Mouse (Mus musculus): ENCODE results near the gene Tmem11. TPM values are rescaled to one million over a fixed set of nuclear protein-coding genes. Genes with fewer than 3 reads are reported as not detected.
"Not testable (repeated sequence)": the region's sequence is repeated elsewhere in the genome, so short reads cannot be mapped to it uniquely, and the experiment has no call there.

Tmem11 gene
- 10 to 100 TPM; 33.6 to 47.6 (median 38.0) TPM for total RNA-seq (2022)

GRCm38 (mm10) chr11:60878675-60879294 is at the start of gene Tmem11:
Gene Tmem11 (minus strand): TSS chr11:60879272.
- peak; percentile 97 for DNase-seq

GRCm38 (mm10) chr11:60927264-60927663 is 48.2 kb upstream of the Tmem11 start:
- peak; percentile 85 for DNase-seq

GRCm38 (mm10) chr11:60924981-60925380 is 45.9 kb upstream of the Tmem11 start:
- DNase-seq = no peak

DNA sequence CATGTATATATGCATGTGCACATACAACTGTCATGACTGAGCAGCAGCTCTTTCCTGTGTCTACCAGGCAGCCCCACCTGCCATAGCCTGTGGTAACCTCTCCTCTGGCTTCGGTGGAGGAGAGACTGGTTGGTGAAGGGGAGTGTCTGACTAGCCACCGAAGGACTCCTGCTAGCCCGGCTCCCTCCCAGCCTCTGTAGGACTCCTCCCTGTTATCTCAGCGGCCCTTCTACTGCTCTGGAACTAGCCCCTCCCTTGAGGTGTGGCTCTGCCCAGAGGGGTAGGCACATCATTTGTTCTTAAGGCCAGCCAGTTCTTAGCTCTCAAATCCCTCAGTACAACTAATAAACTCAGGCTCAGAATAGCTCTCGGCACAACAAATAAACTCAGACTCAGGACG is 45.4 kb upstream of the Tmem11 start:
- DNase-seq = no peak

DNA sequence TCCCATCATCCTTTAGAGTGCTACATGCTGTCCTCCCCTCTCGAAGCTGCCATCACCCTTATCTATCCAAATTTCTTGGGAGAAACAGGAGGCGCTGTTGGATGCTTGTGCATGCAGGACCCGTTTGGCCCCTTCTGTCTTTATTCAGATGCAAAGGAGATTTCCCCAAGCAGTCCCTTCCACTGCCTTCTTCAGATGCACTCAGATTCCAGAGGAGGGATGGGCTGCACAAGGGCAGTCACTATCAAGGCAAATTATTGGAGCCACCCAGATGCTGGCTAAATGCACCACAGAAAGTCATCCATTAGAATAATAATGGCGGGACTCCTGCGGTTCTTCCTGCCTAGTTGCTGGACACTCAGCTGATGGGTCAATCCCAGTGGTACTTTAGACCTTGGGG is 43.9 kb upstream of the Tmem11 start:
- DNase-seq = no peak

- no peak for DNase-seq
Measured at GRCm38 (mm10) chr11:60922195-60922594, 43.1 kb upstream of the Tmem11 start.

DNA sequence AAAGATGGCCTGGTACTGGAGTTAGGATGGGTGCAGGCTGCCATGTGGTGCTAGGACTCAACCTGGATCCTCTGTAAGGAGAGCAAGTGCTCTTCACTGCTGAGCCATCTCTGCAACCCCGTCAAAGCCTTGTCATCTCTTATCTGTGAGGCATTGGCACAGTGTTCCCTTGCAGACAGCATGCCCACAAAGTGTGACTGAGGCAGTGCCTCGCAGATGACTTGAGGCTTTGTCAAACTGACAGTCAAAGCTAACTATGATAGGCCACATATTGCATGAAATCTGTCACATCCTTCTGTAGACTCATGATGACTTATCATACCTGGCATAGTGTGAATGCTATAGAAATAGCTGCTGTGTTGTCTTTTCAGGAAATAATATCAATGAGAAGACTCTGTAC is 40.9 kb upstream of the Tmem11 start:
- no peak for DNase-seq

- no peak for DNase-seq
Measured at GRCm38 (mm10) chr11:60915201-60915600, 36.1 kb upstream of the Tmem11 start.

DNA sequence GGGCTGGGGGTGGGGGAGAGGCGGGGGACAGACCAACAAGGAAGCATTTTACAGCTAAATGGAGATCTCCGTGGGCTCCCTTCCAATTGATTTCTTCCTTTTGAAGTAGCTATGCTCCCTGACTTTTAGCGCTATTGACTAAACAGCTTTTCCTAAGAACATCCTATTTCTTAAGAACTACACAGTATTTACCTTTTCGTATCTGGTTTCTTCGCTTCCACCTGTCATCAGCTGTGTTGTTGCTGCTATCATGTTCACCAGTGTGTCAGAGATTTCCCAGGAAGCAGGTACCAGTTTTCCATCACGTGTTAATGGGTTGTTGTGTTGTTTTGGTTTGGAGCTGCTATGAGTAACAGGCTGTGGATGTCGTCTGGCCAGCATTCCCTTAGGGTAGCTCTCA is 35.4 kb upstream of the Tmem11 start, which contains the start of gene Natd1:
Gene Natd1 (minus strand): TSS at position 260 of the 400 bp plus-strand sequence.
- no peak for DNase-seq

GRCm38 (mm10) chr11:60913301-60914196 is 34.5 kb upstream of the Tmem11 start:
- DNase-seq = peak; percentile 81

DNA sequence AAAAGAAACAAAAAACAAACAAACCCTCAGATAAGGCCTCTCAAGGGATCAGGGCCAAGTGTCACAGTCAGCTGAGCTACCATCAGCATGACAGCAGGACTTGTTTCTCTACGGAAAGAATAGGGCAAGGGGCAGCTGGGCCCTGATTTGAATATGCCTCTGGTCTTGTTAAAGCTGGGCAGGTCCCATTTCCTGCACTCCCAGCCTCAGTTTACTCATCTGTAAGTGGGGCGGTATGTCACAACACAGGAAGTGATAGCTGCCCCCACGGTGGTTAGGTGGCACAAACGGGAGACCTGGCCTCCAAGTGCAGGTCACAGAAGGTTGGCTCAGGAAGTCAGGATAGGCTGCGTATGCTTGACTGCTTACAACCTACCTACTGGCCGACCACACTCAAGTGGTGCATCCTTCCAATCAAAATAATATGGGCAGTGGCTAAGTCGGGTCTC is 33.5 kb upstream of the Tmem11 start:
- no peak for DNase-seq

- no peak for DNase-seq
Measured at GRCm38 (mm10) chr11:60909626-60910025, 30.6 kb upstream of the Tmem11 start.

DNA sequence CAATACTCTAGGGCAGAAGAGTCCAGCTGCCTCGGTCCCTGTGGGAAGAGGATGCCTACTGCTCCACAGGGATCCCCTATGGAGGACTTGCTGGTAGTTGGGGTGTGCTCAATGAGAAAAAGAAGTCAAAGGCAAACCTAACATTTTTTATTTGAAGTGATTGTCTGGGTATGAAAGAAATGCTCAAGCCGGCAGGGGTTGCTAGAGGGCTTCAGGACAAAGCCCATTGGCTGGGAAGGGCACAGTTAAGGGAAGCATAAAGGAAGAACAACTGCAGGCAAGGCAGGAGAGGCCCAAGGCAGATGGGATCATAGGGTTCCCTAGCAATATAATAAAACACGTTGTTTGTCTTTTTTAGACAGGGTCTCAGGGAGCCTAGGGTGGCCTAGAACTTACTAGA is 29.0 kb upstream of the Tmem11 start:
- DNase-seq = no peak

DNA sequence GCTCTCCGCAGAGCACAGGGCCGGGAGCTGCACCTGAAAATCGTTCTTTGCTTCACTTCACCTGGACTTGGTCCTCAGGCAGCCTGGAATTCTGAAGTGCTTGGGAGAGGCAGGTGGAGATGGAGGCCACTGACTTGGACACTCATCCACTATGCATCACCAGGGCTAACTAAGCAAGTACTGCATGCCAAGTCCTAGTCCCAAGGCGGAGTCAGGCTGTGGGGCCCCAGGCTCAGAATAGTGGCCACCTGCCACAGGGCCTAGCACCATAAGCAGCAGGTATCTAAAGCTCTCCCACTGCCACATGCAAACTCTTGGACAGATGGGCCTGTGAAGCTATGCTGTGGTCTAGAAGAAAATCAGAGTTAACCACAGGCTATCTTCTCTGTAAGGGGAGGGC is 27.4 kb upstream of the Tmem11 start:
- no peak for DNase-seq

GRCm38 (mm10) chr11:60905407-60906120 is 26.5 kb upstream of the Tmem11 start:
- DNase-seq = no peak

DNA sequence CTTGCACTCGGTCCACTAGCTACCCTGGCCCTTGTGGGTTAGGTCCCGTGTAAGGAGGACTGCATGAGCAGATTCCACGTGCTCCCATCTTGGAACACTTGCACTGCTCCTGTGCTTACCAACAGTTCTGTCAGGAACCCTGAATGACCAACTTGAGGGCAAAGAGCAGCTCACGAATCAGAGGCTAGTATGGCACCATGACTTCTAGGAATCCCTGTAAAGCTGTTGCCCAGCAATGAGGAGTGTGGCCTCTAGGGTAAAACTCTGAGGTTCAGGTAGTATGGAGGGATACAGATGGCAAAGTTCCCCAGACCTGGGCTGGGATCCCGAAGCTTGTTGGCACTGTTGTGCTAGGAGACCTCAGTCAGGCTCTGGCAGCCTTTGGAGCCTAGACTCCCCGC is 24.6 kb upstream of the Tmem11 start:
- no peak for DNase-seq

GRCm38 (mm10) chr11:60902486-60902885 is 23.4 kb upstream of the Tmem11 start:
- DNase-seq = no peak

DNA sequence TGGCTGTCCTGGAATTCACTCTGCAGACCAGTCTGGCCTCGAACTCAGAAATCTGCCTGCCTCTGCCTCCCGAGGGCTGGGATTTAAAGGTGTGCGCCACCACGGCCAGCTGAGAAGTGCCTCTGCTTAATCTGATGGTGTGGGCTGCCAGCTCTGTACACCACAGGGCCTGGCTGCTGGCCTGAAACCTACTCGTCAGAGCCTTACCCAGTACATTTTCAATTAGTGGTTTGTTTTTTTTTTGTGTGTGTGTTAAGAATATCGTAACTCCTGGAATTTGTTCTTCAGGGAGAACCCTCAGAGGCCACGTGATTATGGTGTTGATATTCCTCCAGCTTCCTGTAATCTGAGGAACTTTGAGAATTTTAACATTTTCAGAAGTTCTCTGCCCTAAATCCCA is 22.9 kb upstream of the Tmem11 start:
- DNase-seq = no peak

DNA sequence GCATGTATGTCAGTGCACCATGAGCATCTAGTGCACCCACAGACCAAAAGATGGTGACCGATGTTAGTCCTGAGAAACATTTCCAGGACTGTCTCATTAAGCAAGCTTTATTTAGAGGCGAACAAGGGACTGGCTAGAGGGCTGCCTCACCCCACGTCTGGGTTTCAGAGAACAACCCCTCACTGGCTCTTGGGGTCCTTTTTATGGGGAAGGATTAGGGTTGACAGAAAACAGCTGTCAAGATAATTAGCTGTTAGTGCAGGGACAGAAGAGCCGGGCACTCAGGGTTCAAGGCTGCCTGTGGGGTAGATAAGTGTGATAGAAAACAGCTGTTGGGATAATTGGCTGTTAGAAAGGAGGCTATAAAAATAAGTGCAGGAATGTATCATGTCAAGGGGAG is 16.8 kb upstream of the Tmem11 start:
- DNase-seq = no peak

- no peak for DNase-seq
Measured at GRCm38 (mm10) chr11:60890744-60891143, 11.7 kb upstream of the Tmem11 start.

DNA sequence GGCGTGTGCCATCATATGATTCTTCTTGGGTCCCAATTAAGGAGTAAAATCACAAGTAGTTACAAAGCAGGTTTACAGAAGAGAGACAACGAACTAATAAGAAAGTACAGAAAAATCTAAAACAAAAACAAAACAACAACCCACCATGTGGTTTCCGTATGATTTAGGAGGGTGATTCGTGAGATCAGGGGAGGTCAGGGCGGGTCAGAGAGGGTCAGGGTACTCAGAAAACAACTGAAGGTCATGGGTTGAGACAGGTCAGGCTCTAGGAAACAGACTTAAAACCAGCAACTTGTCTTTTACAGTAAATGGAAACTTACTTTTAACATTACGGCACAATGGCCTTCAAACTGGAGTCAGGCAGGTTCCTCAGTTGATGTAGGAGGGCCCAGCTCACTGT is 11.2 kb upstream of the Tmem11 start:
- no peak for DNase-seq

- no peak for DNase-seq
Measured at GRCm38 (mm10) chr11:60889861-60890260, 10.8 kb upstream of the Tmem11 start.

- not testable (repeated sequence) for DNase-seq
Measured at GRCm38 (mm10) chr11:60886986-60887385, 7.9 kb upstream of the Tmem11 start.

Measured in adrenal gland, adult 8-10 months (tissue).